Mouse (Mus musculus) liver, embryonic 14.5 days (tissue): Measurements from ENCODE around the gene Fuca2. TPM values are rescaled to one million over a fixed set of nuclear protein-coding genes. Genes with fewer than 3 reads are reported as not detected.

Source experiments
- ATAC-seq: fragments of 200-750 bp; cut with Nextera tagmentation; 2 replicates; pipeline ENCODE4 v1.8.0; 2017; ENCODE audit warnings: moderate number of reproducible peaks, mild to moderate bottlenecking, moderate library complexity; ENCODE audit not compliant: insufficient read depth
- DNase-seq, 3 experiments: peaks; one replicate each; pipeline ENCODE4 v3.0.0-alpha.2; 2012 to 2013; ENCODE audit warnings: low read depth in 3 of 3, low spot score in 3 of 3
- H3K27ac ChIP-seq: fragments of 300-500 bp; sonication (generic); 2 replicates; pipeline ENCODE4 v1.5.1; 2014; ENCODE audit warnings: moderate library complexity, mild to moderate bottlenecking, control low read depth, inconsistent platforms
- H3K27me3 ChIP-seq: fragments of 300-500 bp; sonication (generic); 2 replicates; pipeline ENCODE4 v1.6.1; 2014; ENCODE audit warnings: mild to moderate bottlenecking, low read length, moderate library complexity; ENCODE audit not compliant: control insufficient read depth, insufficient read depth
- H3K36me3 ChIP-seq: fragments of 300-500 bp; sonication (generic); replicated peaks from 2 replicates; pipeline ENCODE4 v1.6.1; 2014; ENCODE audit warnings: low read depth; ENCODE audit not compliant: control insufficient read depth, insufficient read depth
- H3K4me1 ChIP-seq, 2 experiments: fragments of 200-500 bp in 1 of 2; fragments of 300-500 bp in 1 of 2; sonication (generic) in 1 of 2; replicated peaks; 2 replicates each; pipeline ENCODE4 v1.6.1; 2012 to 2014; ENCODE audit warnings: antibody characterized with exemption in 1 of 2, inconsistent platforms in 1 of 2, low read length in 1 of 2; ENCODE audit not compliant: control insufficient read depth in 2 of 2, insufficient read depth in 2 of 2
- H3K4me2 ChIP-seq: fragments of 300-500 bp; sonication (generic); 2 replicates; pipeline ENCODE4 v1.6.1; 2014; ENCODE audit warnings: low read depth, mild to moderate bottlenecking, control low read depth, moderate library complexity
- H3K4me3 ChIP-seq, 2 experiments: fragments of 200-500 bp in 1 of 2; fragments of 300-500 bp in 1 of 2; sonication (generic) in 1 of 2; 2 replicates each; pipeline ENCODE4 v1.5.1; 2012 to 2014; ENCODE audit warnings: low read depth in 2 of 2, low read length in 2 of 2, mild to moderate bottlenecking in 2 of 2, control low read depth in 1 of 2, inconsistent platforms in 1 of 2, moderate library complexity in 1 of 2; ENCODE audit not compliant: insufficient read depth in 1 of 2
- H3K9ac ChIP-seq: fragments of 300-500 bp; sonication (generic); replicated peaks from 2 replicates; pipeline ENCODE4 v1.6.1; 2014; ENCODE audit warnings: mild to moderate bottlenecking, control low read depth, moderate library complexity
- H3K9me3 ChIP-seq: fragments of 300-500 bp; sonication (generic); 2 replicates; pipeline ENCODE4 v1.6.1; 2016; ENCODE audit warnings: low read length, mixed read lengths; ENCODE audit not compliant: control insufficient read depth
- CTCF ChIP-seq: IDR thresholded peaks from 2 replicates; pipeline ENCODE4 v1.5.1; 2016; ENCODE audit warnings: antibody characterized with exemption, low read depth, control low read depth
- EP300 ChIP-seq: IDR thresholded peaks from 2 replicates; pipeline ENCODE4 v1.6.1; 2016; ENCODE audit warnings: antibody characterized with exemption, low read depth
- WGBS: fragments of 180-500 bp; shearing (Covaris S2); extraction: QIAGEN DNeasy Blood & Tissue Kit; methylation state at CpG from one replicate; pipeline ENCODE4 v1.1.7; 2014; ENCODE audit not compliant: insufficient replicate concordance; 5-methylcytosine and 5-hydroxymethylcytosine counted together
- polyA plus RNA-seq, 2 experiments: library from polyadenylated mRNA; depleted of rRNA in 1 of 2; stranded (reverse) in 1 of 2; unstranded in 1 of 2; fragments of >200 nt; fragmentation: Nextera tagmentation in 1 of 2; extraction: Ambion mirVana in 1 of 2; gene quantifications; 2 replicates each; pipeline versions ENCODE4 v1.2.1 to v1.2.3; 2012 to 2014

Fuca2 gene
- polyA plus RNA-seq, 2 experiments = 23.9 to 66.7 TPM

GRCm38 (mm10) chr10:13564364-13565079 lies 65.2 kb downstream of the Fuca2 start:
- H3K9me3 ChIP-seq = no peaks in the 10 kb centered on the region
- WGBS = 29% methylated on average over 24 of the region's 24 CpGs
- DNase-seq (no peak), ATAC-seq (no peak)
- no peak overlapping the region for H3K27ac ChIP-seq
- no peak overlapping the region for H3K4me3 ChIP-seq
- H3K4me1 ChIP-seq = no peaks in the 10 kb centered on the region
- H3K36me3 ChIP-seq = no peaks in the 10 kb centered on the region; the same call in 1 of the 2 replicates
- H3K9ac ChIP-seq = no peak overlapping the region
- H3K4me2 ChIP-seq = peak overlapping the region; percentile 18; the same call in 1 of the 2 replicates
- TF ChIP-seq CTCF = peak; percentile 89
- TF ChIP-seq EP300 = no peak
- H3K27me3 ChIP-seq = no peaks in the 10 kb centered on the region

- Histone ChIP-seq H3K27ac (no peak overlapping the region), H3K4me1 (no peaks in the 10 kb centered on the region), H3K9me3 (no peaks in the 10 kb centered on the region), H3K9ac (no peak overlapping the region), H3K27me3 (no peaks in the 10 kb centered on the region), H3K4me2 (peak overlapping the region; percentile 18; the same call in 1 of the 2 replicates), H3K36me3 (no peaks in the 10 kb centered on the region; the same call in 1 of the 2 replicates), H3K4me3 (no peak overlapping the region)
- no peak for DNase-seq
- WGBS = 58% methylated on average over 8 of the region's 8 CpGs
- no peak for ATAC-seq
- TF ChIP-seq EP300 (no peak), CTCF (no peak)
These were observed 65.7 kb downstream of the Fuca2 start for GRCm38 (mm10) chr10:13565080-13565448.

GRCm38 (mm10) chr10:13566393-13566792 lies 67.1 kb downstream of the Fuca2 start:
- H3K27me3 ChIP-seq = no peaks in the 10 kb centered on the region
- no peaks in the 10 kb centered on the region for H3K9me3 ChIP-seq
- TF ChIP-seq EP300 (no peak), CTCF (no peak)
- no peak overlapping the region for H3K4me2 ChIP-seq
- WGBS = 59% methylated on average over 13 of the region's 13 CpGs
- no peak overlapping the region for H3K27ac ChIP-seq
- no peak overlapping the region for H3K4me3 ChIP-seq
- no peak overlapping the region for H3K9ac ChIP-seq
- ATAC-seq = no peak
- no peaks in the 10 kb centered on the region for H3K4me1 ChIP-seq
- no peak for DNase-seq
- H3K36me3 ChIP-seq = no peaks in the 10 kb centered on the region

Other genes with a start within 250 kb of the Fuca2 start
- 0.89 and 1.5 TPM in 2 replicates for gene Phactr2, start 25.1 kb upstream of the Fuca2 start, polyA plus RNA-seq (2012; rRNA removed)
- gene Phactr2, start 25.1 kb upstream of the Fuca2 start, polyA plus RNA-seq (2014; fragmentation: Nextera tagmentation; extraction: Ambion mirVana) = 3.5 and 4.0 TPM in 2 replicates
- gene Adat2, start 53.4 kb downstream of the Fuca2 start, polyA plus RNA-seq (2012; rRNA removed) = 2.4 and 4.0 TPM in 2 replicates
- 2.7 and 3.4 TPM in 2 replicates for gene Adat2, start 53.4 kb downstream of the Fuca2 start, polyA plus RNA-seq (2014; fragmentation: Nextera tagmentation; extraction: Ambion mirVana)
- 5.2 and 7.5 TPM in 2 replicates for gene Pex3, start 53.6 kb downstream of the Fuca2 start, polyA plus RNA-seq (2012; rRNA removed)
- gene Pex3, start 53.6 kb downstream of the Fuca2 start, polyA plus RNA-seq (2014; fragmentation: Nextera tagmentation; extraction: Ambion mirVana) = 10.6 and 13.8 TPM in 2 replicates